Mouse (Mus musculus) T-helper 1 cell (primary cell): Measurements from ENCODE around the gene Btbd9.
"Not testable (repeated sequence)": the region's sequence is repeated elsewhere in the genome, so short reads cannot be mapped to it uniquely, and the experiment has no call there.

Source experiments
- in situ Hi-C: fragments of 300-600 bp; cut with MboI, MseI; formaldehyde crosslinking; loops from one replicate; pipeline ENCODE4 v1.15.1; 2025; ENCODE audit warnings: high pct_unique_total_duplicates

Gene Btbd9

GRCm38 (mm10) chr17:30575941-30576773, at the start of gene Btbd9:
Gene Btbd9, minus strand, starts transcription at chr17:30576488.
- in situ Hi-C loops: no loop called here

- in situ Hi-C loops: not testable (repeated sequence)
These were observed 47.8 kb upstream of the Btbd9 start, which contains the start of gene Dnah8 for GRCm38 (mm10) chr17:30624132-30624531. Gene Dnah8, plus strand, starts transcription at chr17:30624354.

DNA sequence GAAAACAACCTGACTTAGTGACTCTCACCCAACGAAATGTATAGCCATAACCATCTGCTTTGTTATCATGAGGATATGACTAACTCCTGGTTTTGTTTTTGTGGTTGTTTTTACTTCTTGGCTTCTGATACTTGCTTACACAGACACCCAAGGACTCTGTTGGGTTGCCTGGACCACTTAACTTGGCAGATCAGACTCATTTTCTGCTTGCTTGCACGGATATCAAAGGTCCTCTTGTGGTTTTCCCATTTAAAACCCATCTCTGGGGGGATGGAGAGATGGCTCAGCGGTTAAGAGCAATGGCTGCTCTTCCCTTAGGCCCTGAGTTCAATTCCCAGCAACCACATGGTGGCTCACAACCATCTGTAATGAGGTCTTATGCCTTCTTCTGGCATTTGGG, 46.9 kb upstream of the Btbd9 start:
- in situ Hi-C loops: no loop called here

- in situ Hi-C loops: no loop called here
These were observed 45.2 kb upstream of the Btbd9 start for GRCm38 (mm10) chr17:30621450-30621849.

GRCm38 (mm10) chr17:30620548-30620947, 44.3 kb upstream of the Btbd9 start:
- in situ Hi-C loops: no loop called here

GRCm38 (mm10) chr17:30619153-30619552, 42.9 kb upstream of the Btbd9 start:
- in situ Hi-C loops: no loop called here

DNA sequence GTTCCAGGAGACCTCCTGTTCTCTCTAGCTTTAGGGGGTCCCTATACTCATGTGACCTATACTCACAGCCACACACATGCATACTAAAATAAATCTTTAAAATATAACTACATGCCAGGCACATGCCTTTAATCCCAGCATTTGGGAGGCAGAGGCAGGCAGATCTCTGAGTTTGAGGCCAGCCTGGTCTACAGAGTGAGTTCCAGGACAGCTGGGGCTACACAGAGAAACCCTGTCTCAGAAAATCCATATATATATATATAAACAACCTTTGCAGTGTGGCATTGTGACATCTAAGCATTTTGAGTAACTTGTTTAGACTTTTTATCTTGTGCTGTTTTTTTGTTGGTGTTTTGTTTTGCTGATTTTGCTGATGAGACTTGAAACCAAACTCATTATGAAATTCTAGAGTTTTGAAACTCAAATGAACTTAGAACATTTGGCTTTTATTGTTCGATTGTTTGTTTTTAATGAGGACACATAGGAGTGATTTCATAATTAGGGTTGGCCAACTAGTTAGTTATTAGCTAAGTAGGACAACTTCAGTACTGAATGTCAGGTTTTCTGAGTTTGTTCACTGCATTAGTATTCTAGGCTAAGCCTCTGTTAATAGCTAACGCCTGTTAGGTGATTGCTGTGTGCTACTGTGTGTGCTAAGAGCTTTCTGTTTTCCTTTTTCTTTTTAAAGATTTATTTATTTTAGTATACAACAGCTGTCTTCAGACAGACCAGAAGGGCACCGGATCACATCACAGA, 42.0 kb upstream of the Btbd9 start:
- in situ Hi-C loops: no loop called here

GRCm38 (mm10) chr17:30616203-30616602, 39.9 kb upstream of the Btbd9 start:
- in situ Hi-C loops: no loop called here

- in situ Hi-C loops: loop anchor here (5.0 kb wide), 1 partner anchor 1386 kb away; no protein-coding TSS in a partner anchor
These were observed 37.1 kb upstream of the Btbd9 start for GRCm38 (mm10) chr17:30613350-30613749.

DNA sequence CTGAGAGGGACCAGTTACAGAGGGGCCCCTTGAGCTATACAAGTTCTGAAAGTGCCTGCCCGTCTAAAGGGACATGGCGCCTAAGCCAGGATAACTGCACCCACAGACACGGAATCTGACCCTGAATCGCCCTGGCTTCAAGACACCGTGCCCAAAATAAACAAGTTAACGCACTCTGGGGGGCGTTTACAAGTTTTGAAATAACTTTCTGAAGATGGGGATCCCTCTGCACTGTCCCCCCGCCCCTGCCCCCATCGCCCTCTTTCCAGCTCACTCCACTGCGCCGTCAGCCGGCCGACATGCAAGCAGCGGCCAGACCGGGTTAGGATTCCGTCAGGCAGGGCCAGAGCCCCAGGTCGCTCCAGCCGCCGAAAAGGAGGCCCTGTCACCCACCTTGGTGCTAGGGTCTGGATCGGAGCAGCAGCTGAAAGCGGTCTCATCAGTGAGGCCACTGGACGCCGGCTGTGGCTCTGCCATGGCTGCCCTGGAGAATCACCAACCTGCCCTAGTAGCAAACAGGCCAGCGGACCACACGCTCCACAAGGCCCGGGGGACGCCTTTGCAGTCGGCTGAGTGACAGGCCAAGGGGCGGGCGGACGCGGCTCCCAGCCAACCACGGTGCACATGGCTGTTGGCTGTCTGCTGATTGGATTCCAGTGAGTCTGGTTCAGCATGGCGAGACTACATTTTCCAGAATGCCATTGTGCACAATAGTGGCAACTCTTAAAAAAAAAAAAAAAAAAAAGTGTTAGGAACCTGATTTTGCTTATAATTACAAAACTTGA, 36.0 kb upstream of the Btbd9 start:
- in situ Hi-C loops: loop anchor here (5.0 kb wide), 1 partner anchor 1385 kb away; no protein-coding TSS in a partner anchor

- in situ Hi-C loops: loop anchor here (5.0 kb wide), 1 partner anchor 1384 kb away; no protein-coding TSS in a partner anchor
These were observed 35.2 kb upstream of the Btbd9 start for GRCm38 (mm10) chr17:30611221-30612074.

DNA sequence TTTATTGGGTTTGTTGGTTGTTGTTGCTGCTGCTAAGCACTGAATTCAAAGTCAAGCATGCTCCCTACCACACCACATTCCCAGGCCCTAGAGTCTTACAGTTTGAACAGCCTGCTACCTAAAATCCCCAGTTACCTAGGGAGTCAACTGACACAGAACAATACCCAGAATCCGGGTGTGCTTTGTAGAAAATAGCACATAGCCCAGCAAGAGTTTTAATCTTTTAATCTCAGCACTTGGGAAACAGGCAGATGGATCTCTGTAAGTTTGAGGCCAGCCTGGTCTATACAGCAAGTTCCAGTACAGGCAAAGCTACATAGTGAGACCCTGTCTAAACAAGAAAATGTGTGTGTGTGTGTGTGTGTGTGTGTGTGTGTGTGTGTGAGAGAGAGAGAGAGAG, 34.5 kb upstream of the Btbd9 start:
- in situ Hi-C loops: loop anchor here (5.0 kb wide), 1 partner anchor 1383 kb away; no protein-coding TSS in a partner anchor

GRCm38 (mm10) chr17:30609980-30610307, 33.7 kb upstream of the Btbd9 start:
- in situ Hi-C loops: loop anchor here (5.0 kb wide), 1 partner anchor 1383 kb away; no protein-coding TSS in a partner anchor

DNA sequence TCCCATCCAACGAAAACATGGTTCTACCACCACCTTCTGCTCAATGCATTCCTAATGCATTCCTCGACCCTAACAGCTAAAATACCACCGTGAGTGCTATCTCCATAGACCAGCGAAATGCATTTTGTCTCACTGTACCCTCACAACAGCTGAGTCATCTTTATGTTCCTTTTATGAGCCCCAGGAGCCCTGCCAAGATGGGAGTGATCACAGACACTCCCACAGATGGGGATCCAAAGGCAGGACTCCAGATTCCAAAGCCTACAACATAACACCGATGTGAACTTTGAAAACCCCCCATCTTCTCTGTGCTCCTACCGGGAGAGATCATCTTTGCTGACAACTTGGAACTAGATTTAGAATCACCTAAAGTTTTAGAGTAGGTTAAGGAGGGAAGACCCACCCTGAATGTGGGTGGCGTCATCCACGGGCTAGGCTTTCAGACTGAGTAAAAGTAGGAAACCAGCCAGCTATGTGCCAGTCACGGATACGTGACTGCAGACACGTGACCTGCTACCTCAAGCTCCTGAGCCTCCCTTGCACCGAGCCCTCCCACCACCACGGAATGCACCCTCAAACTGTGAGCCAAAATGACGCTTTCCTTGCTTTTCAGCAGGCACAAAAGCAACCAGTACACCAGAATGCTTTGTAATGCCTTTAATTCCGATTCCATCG, 33.2 kb upstream of the Btbd9 start:
- in situ Hi-C loops: no loop called here

GRCm38 (mm10) chr17:30607909-30608495, 31.7 kb upstream of the Btbd9 start:
- in situ Hi-C loops: no loop called here

- in situ Hi-C loops: no loop called here
These were observed 31.0 kb upstream of the Btbd9 start for GRCm38 (mm10) chr17:30607330-30607729.

- in situ Hi-C loops: no loop called here
These were observed 30.4 kb upstream of the Btbd9 start for GRCm38 (mm10) chr17:30606634-30607081.

DNA sequence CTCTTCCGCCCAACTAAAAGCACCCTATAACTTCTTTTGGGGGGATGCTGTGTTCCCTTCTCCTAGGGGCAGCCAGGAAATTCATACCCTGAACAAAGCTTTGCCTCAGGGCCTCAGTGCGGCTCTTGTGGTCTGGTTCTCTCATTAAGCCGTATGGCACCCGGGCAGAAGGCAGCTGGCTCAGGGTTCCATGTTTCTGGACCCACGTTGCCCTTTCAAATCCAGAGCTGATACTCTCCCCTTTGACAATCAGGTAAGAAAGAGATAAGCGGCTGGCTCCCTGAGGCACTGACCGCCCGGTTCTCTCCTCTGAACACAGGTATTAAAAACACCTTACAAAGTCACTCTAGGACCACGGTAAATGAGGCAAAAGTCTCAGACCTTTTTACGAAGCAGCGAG, 29.9 kb upstream of the Btbd9 start:
- in situ Hi-C loops: no loop called here

- in situ Hi-C loops: no loop called here
These were observed 28.7 kb upstream of the Btbd9 start for GRCm38 (mm10) chr17:30605001-30605400.

- in situ Hi-C loops: no loop called here
These were observed 28.0 kb upstream of the Btbd9 start for GRCm38 (mm10) chr17:30604296-30604695.
